Mouse (Mus musculus): ENCODE results near the gene Cd300lf.

Gene Cd300lf

GRCm38 (mm10) chr11:115160883-115161577 is 27.2 kb upstream of the Cd300lf start:
- no peak for DNase-seq (ENCODE audit: low spot score in 2 of 2)

- DNase-seq (ENCODE audit: low spot score in 2 of 2), result peak; percentile 57 to 70
These were observed 26.4 kb upstream of the Cd300lf start for GRCm38 (mm10) chr11:115160016-115160797.

GRCm38 (mm10) chr11:115157933-115158719 is 24.3 kb upstream of the Cd300lf start:
- DNase-seq (ENCODE audit: low spot score in 2 of 2), result no peak

- DNase-seq (ENCODE audit: low spot score in 2 of 2), result no peak
These were observed 21.4 kb upstream of the Cd300lf start for GRCm38 (mm10) chr11:115155053-115155634.

- DNase-seq (ENCODE audit: low spot score in 2 of 2), result peak in 1 of 2 experiments; percentile 49
These were observed 20.0 kb upstream of the Cd300lf start for GRCm38 (mm10) chr11:115153699-115154292.

GRCm38 (mm10) chr11:115153088-115153487 is 19.3 kb upstream of the Cd300lf start:
- DNase-seq (ENCODE audit: low spot score in 2 of 2), result no peak

GRCm38 (mm10) chr11:115151755-115152429 is 18.1 kb upstream of the Cd300lf start:
- DNase-seq (ENCODE audit: low spot score in 2 of 2), result no peak

GRCm38 (mm10) chr11:115150741-115151254 is 17.0 kb upstream of the Cd300lf start:
- no peak for DNase-seq (ENCODE audit: low spot score in 2 of 2)

GRCm38 (mm10) chr11:115147813-115148212 is 14.0 kb upstream of the Cd300lf start:
- DNase-seq (ENCODE audit: low spot score in 2 of 2), result no peak

GRCm38 (mm10) chr11:115141970-115142369 is 8.2 kb upstream of the Cd300lf start:
- DNase-seq (ENCODE audit: low spot score in 2 of 2), result no peak

GRCm38 (mm10) chr11:115138597-115139262 is 4.9 kb upstream of the Cd300lf start:
- DNase-seq (ENCODE audit: low spot score in 2 of 2), result no peak

- no peak for DNase-seq (ENCODE audit: low spot score in 2 of 2)
These were observed 1.9 kb downstream of the Cd300lf start for GRCm38 (mm10) chr11:115131768-115132381.

GRCm38 (mm10) chr11:115129508-115130126 is 4.2 kb downstream of the Cd300lf start:
- no peak for DNase-seq (ENCODE audit: low spot score in 2 of 2)

- no peak for DNase-seq (ENCODE audit: low spot score in 2 of 2)
These were observed 5.3 kb downstream of the Cd300lf start for GRCm38 (mm10) chr11:115128483-115128882.

GRCm38 (mm10) chr11:115119409-115119808 is 14.4 kb downstream of the Cd300lf start:
- no peak for DNase-seq (ENCODE audit: low spot score in 2 of 2)

- no peak for DNase-seq (ENCODE audit: low spot score in 2 of 2)
These were observed 21.6 kb downstream of the Cd300lf start for GRCm38 (mm10) chr11:115112196-115112595.

GRCm38 (mm10) chr11:115110271-115110670 is 23.5 kb downstream of the Cd300lf start:
- no peak for DNase-seq (ENCODE audit: low spot score in 2 of 2)

- DNase-seq (ENCODE audit: low spot score in 2 of 2), result no peak
These were observed 25.6 kb downstream of the Cd300lf start for GRCm38 (mm10) chr11:115108176-115108575.

- no peak for DNase-seq (ENCODE audit: low spot score in 2 of 2)
These were observed 26.3 kb downstream of the Cd300lf start for GRCm38 (mm10) chr11:115107403-115107916.

All from frontal cortex, postnatal 25 days (tissue).